Mouse (Mus musculus): Measurements from ENCODE around the gene Klk15. TPM values are rescaled to one million over a fixed set of nuclear protein-coding genes. Genes with fewer than 3 reads are reported as not detected.
A peak's percentile ranks its signal among the peaks of the same experiment; 100 is the strongest.

Gene Klk15
- polyA plus RNA-seq (2015; fragmentation: Nextera tagmentation; extraction: Ambion mirVana) = not detected in 2 replicates

DNA sequence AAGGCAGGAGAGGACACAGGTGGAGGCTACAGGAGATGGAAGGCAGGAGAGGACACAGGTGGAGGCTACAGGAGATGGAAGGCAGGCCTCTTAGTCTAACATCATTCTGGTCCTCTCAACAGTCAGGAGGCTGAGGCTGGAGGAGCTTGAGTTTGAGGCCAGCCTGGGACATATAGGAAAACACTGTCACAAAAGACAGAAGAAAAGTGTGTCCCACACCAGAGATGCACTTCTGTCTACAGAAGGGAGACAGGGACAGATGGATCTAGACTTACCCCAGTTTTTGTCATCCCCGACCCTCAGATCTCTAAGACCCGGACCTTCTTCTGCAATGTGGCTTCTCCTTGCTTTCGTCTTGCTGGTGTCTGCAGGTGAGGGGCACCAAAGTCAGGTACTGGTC lies at the start of gene Klk15:
Klk15 (plus strand) TSS at position 301 of the 400 bp plus-strand sequence.
- H3K4me3 ChIP-seq (ENCODE audit: low read depth, low read length) = no peak within 1 kb of the TSS
- H3K4me2 ChIP-seq (replicated peaks; ENCODE audit: low read depth, low read length) = no peak within 1 kb of the TSS
- no peak within 1 kb of the TSS for H3K27ac ChIP-seq (ENCODE audit: low read length)
- no peaks in the 10 kb centered on the region for H3K27me3 ChIP-seq (replicated peaks; ENCODE audit: insufficient read depth, low read length)
- no peaks in the 10 kb centered on the region for H3K36me3 ChIP-seq (ENCODE audit: insufficient read depth, low read length)
- TF ChIP-seq CTCF (IDR thresholded peaks at IDR 0.05) (no peak), EP300 (IDR thresholded peaks at IDR 0.05) (no peak)
- no peak within 1 kb of the TSS for H3K9ac ChIP-seq (replicated peaks; ENCODE audit: low read depth)
- H3K9me3 ChIP-seq (ENCODE audit: low read length) = no peaks in the 10 kb centered on the region
- ATAC-seq (no peak), DNase-seq (ENCODE audit: low spot score) (no peak)
- no peaks in the 10 kb centered on the region for H3K4me1 ChIP-seq (ENCODE audit: insufficient read depth, low read depth, low read length)
- WGBS = 77% methylated on average over 3 of the region's 3 CpGs

DNA sequence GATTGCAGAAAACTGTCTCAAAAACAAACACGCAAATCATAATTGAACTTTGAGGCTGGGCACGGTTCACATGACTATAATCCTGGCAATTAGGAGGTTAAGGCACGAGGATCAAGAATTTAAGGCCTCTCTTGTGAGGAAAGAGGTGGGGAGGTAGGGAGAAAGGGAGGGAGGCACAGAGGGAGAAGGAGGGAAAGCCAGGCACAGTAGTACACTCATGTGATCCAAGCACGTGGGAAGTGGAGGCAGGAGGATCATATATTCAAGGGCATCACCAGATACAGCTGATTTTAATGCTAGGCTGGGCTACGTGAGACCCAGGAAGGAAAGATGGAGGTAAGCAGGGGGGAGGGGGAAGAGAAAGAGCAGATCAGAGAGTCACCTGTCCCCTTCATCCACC lies 42.2 kb upstream of the Klk15 start:
- no peaks in the 10 kb centered on the region for H3K9me3 ChIP-seq (ENCODE audit: low read length)
- no peak overlapping the region for H3K9ac ChIP-seq (replicated peaks; ENCODE audit: low read depth)
- H3K27ac ChIP-seq (ENCODE audit: low read length) = no peak overlapping the region
- H3K4me1 ChIP-seq (ENCODE audit: insufficient read depth, low read depth, low read length) = no peaks in the 10 kb centered on the region
- no peaks in the 10 kb centered on the region for H3K27me3 ChIP-seq (replicated peaks; ENCODE audit: insufficient read depth, low read length)
- H3K36me3 ChIP-seq (ENCODE audit: insufficient read depth, low read length) = no peaks in the 10 kb centered on the region
- no peak overlapping the region for H3K4me2 ChIP-seq (replicated peaks; ENCODE audit: low read depth, low read length)
- no peak overlapping the region for H3K4me3 ChIP-seq (ENCODE audit: low read depth, low read length)
- no peak for DNase-seq (ENCODE audit: low spot score)
- TF ChIP-seq CTCF (IDR thresholded peaks at IDR 0.05) = no peak
- TF ChIP-seq EP300 (IDR thresholded peaks at IDR 0.05) = no peak
- 49% methylated on average over 5 of the region's 5 CpGs for WGBS
- ATAC-seq = no peak

DNA sequence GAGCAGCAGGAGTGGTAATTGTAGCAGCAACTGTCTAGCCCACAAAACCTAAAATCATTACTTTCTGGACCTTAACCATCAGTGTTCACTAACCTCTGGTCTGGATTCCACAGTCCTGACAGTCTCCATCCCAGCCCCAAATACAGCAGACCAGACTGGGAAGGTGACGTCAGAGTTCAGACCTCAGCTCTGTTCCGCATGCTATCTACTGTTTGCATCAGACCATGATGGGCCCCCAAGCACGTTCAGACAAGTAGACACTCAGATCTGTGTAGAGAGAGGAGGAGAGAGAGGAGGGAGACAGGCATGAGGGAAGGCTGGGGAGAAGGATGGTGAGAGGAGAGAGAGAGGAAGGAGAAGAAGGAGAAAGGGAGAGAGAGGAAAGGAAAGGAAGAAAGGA lies 41.8 kb upstream of the Klk15 start:
- 30% methylated on average over 3 of the region's 3 CpGs for WGBS
- H3K36me3 ChIP-seq (ENCODE audit: insufficient read depth, low read length) = no peaks in the 10 kb centered on the region
- H3K27me3 ChIP-seq (replicated peaks; ENCODE audit: insufficient read depth, low read length) = no peaks in the 10 kb centered on the region
- TF ChIP-seq EP300 (IDR thresholded peaks at IDR 0.05) = no peak
- TF ChIP-seq CTCF (IDR thresholded peaks at IDR 0.05) = no peak
- no peaks in the 10 kb centered on the region for H3K9me3 ChIP-seq (ENCODE audit: low read length)
- DNase-seq (ENCODE audit: low spot score) (no peak), ATAC-seq (no peak)
- no peaks in the 10 kb centered on the region for H3K4me1 ChIP-seq (ENCODE audit: insufficient read depth, low read depth, low read length)
- H3K27ac ChIP-seq (ENCODE audit: low read length) = no peak overlapping the region
- H3K9ac ChIP-seq (replicated peaks; ENCODE audit: low read depth) = no peak overlapping the region
- H3K4me2 ChIP-seq (replicated peaks; ENCODE audit: low read depth, low read length) = no peak overlapping the region
- H3K4me3 ChIP-seq (ENCODE audit: low read depth, low read length) = no peak overlapping the region

DNA sequence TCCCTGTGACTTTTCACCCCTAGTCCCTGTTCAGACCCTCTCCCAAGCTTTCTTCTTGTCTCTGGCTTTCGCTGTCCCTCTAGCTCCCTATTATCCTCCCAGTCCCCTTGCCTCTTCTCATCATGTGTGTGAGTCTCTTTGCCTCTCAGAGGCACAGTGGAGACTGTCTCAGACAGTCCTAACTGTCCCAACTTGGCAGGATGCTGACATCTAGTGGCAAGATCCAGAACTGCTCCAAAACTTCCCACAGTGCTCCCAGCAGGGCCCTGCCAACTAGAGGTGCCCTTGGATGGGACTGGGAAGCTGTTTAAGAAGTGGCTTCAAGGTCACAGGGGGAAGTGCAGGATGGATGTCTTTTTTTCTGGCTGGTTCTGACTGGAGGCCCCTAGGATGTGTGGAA lies 38.7 kb upstream of the Klk15 start:
- no peak overlapping the region for H3K27ac ChIP-seq (ENCODE audit: low read length)
- H3K9ac ChIP-seq (replicated peaks; ENCODE audit: low read depth) = no peak overlapping the region
- no peak overlapping the region for H3K4me3 ChIP-seq (ENCODE audit: low read depth, low read length)
- ATAC-seq (peak; percentile 85), DNase-seq (ENCODE audit: low spot score) (peak; percentile 64)
- no peaks in the 10 kb centered on the region for H3K9me3 ChIP-seq (ENCODE audit: low read length)
- 16% methylated on average over 1 of the region's 1 CpGs for WGBS
- H3K4me2 ChIP-seq (replicated peaks; ENCODE audit: low read depth, low read length) = no peak overlapping the region
- no peaks in the 10 kb centered on the region for H3K4me1 ChIP-seq (ENCODE audit: insufficient read depth, low read depth, low read length)
- H3K36me3 ChIP-seq (ENCODE audit: insufficient read depth, low read length) = no peaks in the 10 kb centered on the region
- H3K27me3 ChIP-seq (replicated peaks; ENCODE audit: insufficient read depth, low read length) = no peaks in the 10 kb centered on the region
- TF ChIP-seq EP300 (IDR thresholded peaks at IDR 0.05) (no peak), CTCF (IDR thresholded peaks at IDR 0.05) (peak; percentile 96)

DNA sequence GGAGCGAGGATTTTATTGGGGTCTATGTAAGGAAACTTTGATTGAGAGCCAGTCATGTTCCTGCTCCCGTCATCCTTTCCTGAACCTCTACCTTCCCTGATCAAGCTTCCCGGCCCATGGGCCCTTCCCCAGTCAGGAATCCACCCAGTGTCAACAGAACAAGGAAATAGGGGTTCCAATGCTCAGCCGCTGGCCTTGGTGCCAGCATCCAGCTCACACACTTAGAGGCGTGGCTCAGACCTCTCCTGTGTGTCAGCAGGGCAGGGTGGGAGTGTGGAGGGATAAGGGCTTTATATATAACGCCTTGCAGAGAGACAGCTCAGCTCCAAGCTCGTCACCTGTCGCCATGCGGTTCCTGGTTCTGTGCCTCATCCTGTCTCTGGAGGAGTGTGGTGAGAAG lies 18.7 kb upstream of the Klk15 start:
- Histone ChIP-seq H3K9ac (replicated peaks; ENCODE audit: low read depth) (no peak overlapping the region), H3K4me2 (replicated peaks; ENCODE audit: low read depth, low read length) (no peak overlapping the region), H3K27ac (ENCODE audit: low read length) (no peak overlapping the region), H3K27me3 (replicated peaks; ENCODE audit: insufficient read depth, low read length) (no peaks in the 10 kb centered on the region), H3K36me3 (ENCODE audit: insufficient read depth, low read length) (no peaks in the 10 kb centered on the region), H3K4me3 (ENCODE audit: low read depth, low read length) (no peak overlapping the region), H3K4me1 (ENCODE audit: insufficient read depth, low read depth, low read length) (no peaks in the 10 kb centered on the region), H3K9me3 (ENCODE audit: low read length) (no peaks in the 10 kb centered on the region)
- DNase-seq (ENCODE audit: low spot score) (peak; percentile 15), ATAC-seq (peak; percentile 53)
- 37% methylated on average over 9 of the region's 9 CpGs for WGBS
- TF ChIP-seq CTCF (IDR thresholded peaks at IDR 0.05) (no peak), EP300 (IDR thresholded peaks at IDR 0.05) (no peak)

DNA sequence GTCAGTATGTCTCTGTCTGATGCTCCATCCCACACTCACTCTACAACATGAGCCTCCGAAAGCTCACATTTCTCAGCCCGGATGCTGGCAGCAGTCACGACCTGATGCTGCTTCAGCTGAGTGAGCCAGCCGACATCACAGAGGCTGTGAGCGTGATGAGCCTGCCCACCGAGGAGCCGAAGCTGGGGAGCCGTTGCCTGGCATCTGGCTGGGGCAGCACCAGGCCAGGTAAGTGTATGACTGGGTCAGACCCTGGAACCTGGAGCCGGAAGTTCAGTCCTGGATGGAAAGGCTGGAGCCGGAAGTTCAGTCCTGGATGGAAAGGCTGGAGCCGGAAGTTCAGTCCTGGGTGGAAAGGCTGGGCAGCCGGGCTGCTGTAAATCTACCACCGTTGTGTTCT lies 15.1 kb upstream of the Klk15 start:
- 80% methylated on average over 13 of the region's 13 CpGs for WGBS
- Histone ChIP-seq H3K36me3 (ENCODE audit: insufficient read depth, low read length) (no peaks in the 10 kb centered on the region), H3K27ac (ENCODE audit: low read length) (no peak overlapping the region), H3K4me1 (ENCODE audit: insufficient read depth, low read depth, low read length) (no peaks in the 10 kb centered on the region), H3K4me3 (ENCODE audit: low read depth, low read length) (no peak overlapping the region), H3K9ac (replicated peaks; ENCODE audit: low read depth) (no peak overlapping the region), H3K4me2 (replicated peaks; ENCODE audit: low read depth, low read length) (no peak overlapping the region), H3K27me3 (replicated peaks; ENCODE audit: insufficient read depth, low read length) (no peaks in the 10 kb centered on the region), H3K9me3 (ENCODE audit: low read length) (no peaks in the 10 kb centered on the region)
- no peak for TF ChIP-seq CTCF (IDR thresholded peaks at IDR 0.05)
- no peak for TF ChIP-seq EP300 (IDR thresholded peaks at IDR 0.05)
- no peak for DNase-seq (ENCODE audit: low spot score)
- no peak for ATAC-seq

DNA sequence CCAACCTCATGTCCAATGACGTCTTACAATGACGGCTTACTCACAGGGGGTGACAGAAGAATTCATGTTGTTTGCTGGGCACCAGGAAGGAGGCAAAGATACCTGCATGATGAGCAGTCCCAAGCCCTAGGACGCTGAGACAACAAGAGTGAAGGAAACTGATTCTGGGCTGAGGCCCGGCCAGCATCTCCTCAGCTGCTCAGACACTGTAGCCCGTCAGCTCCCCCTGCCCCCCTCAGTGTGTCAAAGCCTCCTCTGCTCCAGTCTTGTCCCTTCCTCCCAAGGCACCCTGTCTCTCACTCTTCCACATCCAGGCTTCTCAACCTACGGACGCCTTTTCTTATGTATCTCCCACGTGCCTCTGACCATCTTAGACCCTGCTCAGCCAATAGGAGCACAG lies 14.7 kb upstream of the Klk15 start:
- Histone ChIP-seq H3K9me3 (ENCODE audit: low read length) (no peaks in the 10 kb centered on the region), H3K4me1 (ENCODE audit: insufficient read depth, low read depth, low read length) (no peaks in the 10 kb centered on the region), H3K27ac (ENCODE audit: low read length) (no peak overlapping the region), H3K4me2 (replicated peaks; ENCODE audit: low read depth, low read length) (no peak overlapping the region), H3K36me3 (ENCODE audit: insufficient read depth, low read length) (no peaks in the 10 kb centered on the region), H3K9ac (replicated peaks; ENCODE audit: low read depth) (no peak overlapping the region), H3K27me3 (replicated peaks; ENCODE audit: insufficient read depth, low read length) (no peaks in the 10 kb centered on the region), H3K4me3 (ENCODE audit: low read depth, low read length) (no peak overlapping the region)
- 62% methylated on average over 8 of the region's 8 CpGs for WGBS
- no peak for DNase-seq (ENCODE audit: low spot score)
- no peak for ATAC-seq
- TF ChIP-seq CTCF (IDR thresholded peaks at IDR 0.05) (no peak), EP300 (IDR thresholded peaks at IDR 0.05) (no peak)

Data from lung, postnatal 0 days (tissue).